Mouse (Mus musculus) liver, postnatal 0 days (tissue): ENCODE data around the gene Atp1a1. TPM values are rescaled to one million over a fixed set of nuclear protein-coding genes. Genes with fewer than 3 reads are reported as not detected.
A peak's percentile ranks its signal among the peaks of the same experiment; 100 is the strongest.

Experiments
- ATAC-seq: fragments of 200-750 bp; cut with Nextera tagmentation; 2 replicates; pipeline ENCODE4 v1.8.0; 2017; ENCODE audit warnings: mild to moderate bottlenecking, moderate library complexity
- DNase-seq: peaks from one replicate; pipeline ENCODE4 v3.0.0-alpha.2; 2016
- H3K27ac ChIP-seq: fragments of 300-500 bp; sonication (generic); 2 replicates; pipeline ENCODE4 v1.5.1; 2014; ENCODE audit warnings: antibody characterized with exemption, moderate library complexity, mild to moderate bottlenecking, low read depth
- H3K27me3 ChIP-seq: fragments of 300-500 bp; sonication (generic); 2 replicates; pipeline ENCODE4 v1.6.1; 2014; ENCODE audit warnings: low read length, control low read depth, mixed read lengths; ENCODE audit not compliant: insufficient read depth
- H3K36me3 ChIP-seq: fragments of 300-500 bp; sonication (generic); replicated peaks from 2 replicates; pipeline ENCODE4 v1.6.1; 2014; ENCODE audit warnings: mild to moderate bottlenecking, control low read depth, low read length, moderate library complexity, mixed read lengths; ENCODE audit not compliant: insufficient read depth
- H3K4me1 ChIP-seq: fragments of 300-500 bp; sonication (generic); 2 replicates; pipeline ENCODE4 v1.6.1; 2014; ENCODE audit warnings: antibody characterized with exemption, mild to moderate bottlenecking, control low read depth; ENCODE audit not compliant: insufficient read depth
- H3K4me2 ChIP-seq: fragments of 300-500 bp; sonication (generic); 2 replicates; pipeline ENCODE4 v1.6.1; 2014; ENCODE audit warnings: low read depth, mild to moderate bottlenecking, low read length, moderate library complexity, mixed read lengths
- H3K4me3 ChIP-seq: fragments of 300-500 bp; sonication (generic); 2 replicates; pipeline ENCODE4 v1.5.1; 2014; ENCODE audit warnings: low read depth, low read length
- H3K9ac ChIP-seq: fragments of 300-500 bp; sonication (generic); replicated peaks from 2 replicates; pipeline ENCODE4 v1.6.1; 2014; ENCODE audit warnings: mild to moderate bottlenecking, moderate library complexity
- H3K9me3 ChIP-seq: fragments of 300-500 bp; sonication (generic); 2 replicates; pipeline ENCODE4 v1.6.1; 2016; ENCODE audit warnings: mild to moderate bottlenecking, control low read depth, low read length, mixed read lengths
- CTCF ChIP-seq: sonication (generic); IDR thresholded peaks from 2 replicates; pipeline ENCODE4 v1.5.1; 2016; ENCODE audit warnings: antibody characterized with exemption, low read depth
- EP300 ChIP-seq: IDR thresholded peaks from 2 replicates; pipeline ENCODE4 v1.6.1; 2016; ENCODE audit warnings: antibody characterized with exemption, low read depth, mild to moderate bottlenecking
- WGBS: fragments of 180-500 bp; shearing (Covaris S2); extraction: QIAGEN DNeasy Blood & Tissue Kit; methylation state at CpG from one replicate; pipeline ENCODE4 v1.1.7; 2014; ENCODE audit not compliant: insufficient replicate concordance; 5-methylcytosine and 5-hydroxymethylcytosine counted together
- polyA plus RNA-seq: library from polyadenylated mRNA; unstranded; fragments of >200 nt; fragmentation: Nextera tagmentation; extraction: Ambion mirVana; gene quantifications from 2 replicates; pipeline ENCODE4 v1.2.1, GENCODE M21; 2015

Gene Atp1a1
- polyA plus RNA-seq, 1 experiment from 2014 or later: 39.3 TPM

DNA sequence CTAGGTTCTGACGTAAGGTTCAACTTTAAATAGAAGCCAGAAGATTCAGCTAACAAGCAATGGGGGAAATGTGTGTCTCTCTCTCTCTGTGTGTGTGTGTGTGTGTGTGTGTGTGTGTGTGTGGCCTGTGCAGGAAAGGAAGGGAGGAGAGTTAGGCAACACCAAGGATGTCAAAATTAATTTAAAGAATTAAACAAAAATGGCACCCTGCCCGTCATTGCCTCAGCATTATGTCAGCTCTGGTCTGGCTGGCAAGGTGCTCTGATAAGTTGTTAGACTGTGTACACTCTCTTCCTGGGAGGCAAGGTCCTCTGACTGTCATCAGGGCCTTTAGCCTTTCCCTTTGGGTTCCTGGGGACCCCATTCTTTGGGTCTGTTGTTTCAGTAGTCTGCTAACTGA lies 47.8 kb downstream of the Atp1a1 start:
- no peak overlapping the region for H3K9ac ChIP-seq
- no peak for ATAC-seq

DNA sequence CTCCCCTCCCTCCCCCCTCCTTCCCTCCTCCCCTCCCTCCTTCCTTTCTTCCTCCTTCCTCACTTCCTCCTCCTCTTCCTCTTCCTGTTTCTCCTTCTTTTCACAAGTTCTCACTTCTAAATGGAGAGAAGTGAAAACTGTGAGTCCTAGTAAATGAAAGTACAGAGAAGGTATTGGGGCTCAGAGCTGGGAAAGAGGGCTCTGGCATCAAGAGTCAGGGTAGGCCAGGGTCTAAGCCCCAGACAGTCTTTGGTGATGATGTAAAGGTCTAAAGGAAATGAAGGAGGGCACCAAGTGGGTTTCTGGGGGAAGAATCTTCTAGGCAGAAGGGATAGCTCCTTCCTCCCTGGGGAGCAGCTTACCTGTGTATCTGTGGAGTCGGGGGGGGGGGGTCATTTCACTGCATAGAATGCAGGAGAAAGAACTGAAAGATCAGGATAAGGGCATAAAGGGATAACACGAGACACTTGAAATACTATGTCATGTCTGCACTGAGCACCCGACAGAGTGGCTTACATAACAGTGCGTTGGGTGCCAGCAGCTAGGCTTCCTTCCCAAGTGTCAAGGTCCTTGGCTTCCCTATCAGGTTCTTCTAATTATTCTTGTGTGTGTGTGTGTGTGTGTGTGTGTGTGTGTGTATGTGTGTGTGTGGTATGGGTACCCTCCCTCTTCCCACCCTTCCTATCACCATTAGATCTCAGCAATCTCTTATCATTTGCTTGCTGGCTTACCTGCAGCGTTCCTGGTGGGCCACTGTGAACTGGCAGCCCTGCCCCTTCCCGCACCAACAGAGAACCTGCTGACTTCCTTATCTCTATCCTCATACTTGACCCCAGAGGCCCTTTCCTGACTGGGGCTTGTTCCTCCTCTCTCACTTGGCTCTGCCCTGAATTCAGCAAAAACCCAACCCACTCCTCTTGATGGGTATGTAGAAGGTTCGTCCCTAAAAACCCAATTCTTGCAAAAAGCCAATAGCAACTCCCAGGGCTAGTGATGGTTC lies 51.6 kb downstream of the Atp1a1 start:
- Histone ChIP-seq H3K4me2 (peak overlapping the region; percentile 35), H3K9ac (no peak overlapping the region)
- no peak for TF ChIP-seq EP300
- TF ChIP-seq CTCF: no peak

More for the DNA sequence above, 47.8 kb downstream of the Atp1a1 start:
- Histone ChIP-seq H3K36me3 (no peaks in the 10 kb centered on the region), H3K27me3 (no peaks in the 10 kb centered on the region), H3K4me3 (no peak overlapping the region), H3K4me2 (no peak overlapping the region), H3K27ac (no peak overlapping the region), H3K9me3 (no peaks in the 10 kb centered on the region), H3K4me1 (peaks cover 20% of the 10 kb centered on the region)
- TF ChIP-seq EP300: no peak
- TF ChIP-seq CTCF: no peak
- WGBS: 74% methylated on average over 2 of the region's 2 CpGs
- DNase-seq: no peak

DNA sequence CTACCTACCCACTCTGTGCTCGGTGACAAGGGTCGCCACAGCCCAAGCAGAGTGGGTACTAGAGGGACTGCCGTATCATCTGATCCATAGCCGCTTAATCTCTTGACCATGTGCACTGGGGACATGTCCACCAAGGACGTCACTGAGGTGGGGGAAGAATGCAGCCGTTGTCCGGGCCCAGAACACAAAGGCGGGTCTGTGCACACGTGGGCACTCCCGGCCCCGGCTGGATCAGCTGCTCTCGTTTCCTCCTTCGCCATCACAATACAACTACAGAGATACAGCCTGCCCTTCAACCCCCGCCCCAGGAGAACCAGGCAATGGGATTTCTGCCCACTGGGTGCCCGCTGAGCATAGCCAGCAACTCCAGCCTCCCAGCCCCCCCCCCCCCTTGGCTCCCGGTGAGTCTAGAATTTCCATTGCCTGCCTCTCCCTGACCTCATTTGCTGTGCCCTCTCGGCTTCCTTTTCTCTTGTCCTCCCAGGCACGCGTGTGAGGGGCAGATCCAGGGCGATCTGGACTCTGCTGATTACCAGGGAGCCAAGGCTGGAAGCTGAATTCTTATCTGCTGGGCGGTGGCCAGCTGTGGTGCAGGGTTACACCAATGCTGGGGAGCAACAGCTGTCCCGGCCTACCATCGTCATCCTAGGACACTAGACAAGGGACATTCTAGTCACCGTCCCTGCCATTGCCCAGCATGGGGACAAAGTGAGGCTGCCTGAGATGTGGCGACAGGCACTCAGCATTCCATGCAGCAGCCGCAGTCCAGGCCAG lies 52.8 kb downstream of the Atp1a1 start:
- DNase-seq (peak; percentile 85), ATAC-seq (peak; percentile 99)
- Histone ChIP-seq H3K9me3 (no peaks in the 10 kb centered on the region), H3K4me2 (peak overlapping the region; percentile 72), H3K4me1 (peaks cover 26% of the 10 kb centered on the region), H3K9ac (peak overlapping the region; percentile 71), H3K27me3 (no peaks in the 10 kb centered on the region), H3K27ac (peak overlapping the region; percentile 93), H3K36me3 (no peaks in the 10 kb centered on the region), H3K4me3 (peak overlapping the region; percentile 48)
- TF ChIP-seq CTCF (no peak), EP300 (peak; percentile 95)
- WGBS: 58% methylated on average over 24 of the region's 26 CpGs

More for the DNA sequence above, 51.6 kb downstream of the Atp1a1 start:
- Histone ChIP-seq H3K9me3 (no peaks in the 10 kb centered on the region), H3K4me3 (no peak overlapping the region), H3K27me3 (no peaks in the 10 kb centered on the region), H3K36me3 (no peaks in the 10 kb centered on the region), H3K27ac (peak overlapping the region; percentile 76), H3K4me1 (peaks cover 26% of the 10 kb centered on the region)
- ATAC-seq: no peak
- DNase-seq: no peak
- WGBS: 32% methylated on average over 7 of the region's 7 CpGs

DNA sequence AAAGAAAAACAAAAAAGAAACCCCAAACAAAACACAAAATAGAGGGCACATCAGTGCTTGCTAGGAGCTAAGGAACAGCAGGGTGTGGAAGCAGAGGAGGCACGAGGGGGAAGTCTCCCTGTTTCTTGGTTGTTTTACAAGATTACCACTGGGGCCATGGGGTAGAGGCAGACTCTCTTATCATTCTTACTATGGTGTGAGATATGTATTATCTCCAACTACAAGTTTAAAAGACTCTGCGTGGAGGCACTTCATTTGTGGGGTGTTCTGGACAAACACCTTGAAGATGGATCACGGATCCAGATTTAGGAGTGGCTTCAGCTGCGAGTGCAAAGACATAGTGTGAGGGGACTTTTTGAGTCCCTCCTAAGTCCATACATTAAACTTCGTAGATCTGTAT lies 54.7 kb downstream of the Atp1a1 start:
- ATAC-seq (no peak), DNase-seq (no peak)
- Histone ChIP-seq H3K36me3 (no peaks in the 10 kb centered on the region), H3K27me3 (no peaks in the 10 kb centered on the region), H3K4me1 (peaks cover 26% of the 10 kb centered on the region), H3K9ac (no peak overlapping the region), H3K27ac (0 out of 2 replicates have a peak overlapping the region, but pooled peaks have one; percentile 18), H3K9me3 (no peaks in the 10 kb centered on the region), H3K4me3 (no peak overlapping the region), H3K4me2 (peak overlapping the region; percentile 72)
- 61% methylated on average over 5 of the region's 5 CpGs for WGBS
- TF ChIP-seq CTCF (no peak), EP300 (peak; percentile 51; the same call in 1 of the 2 replicates)

DNA sequence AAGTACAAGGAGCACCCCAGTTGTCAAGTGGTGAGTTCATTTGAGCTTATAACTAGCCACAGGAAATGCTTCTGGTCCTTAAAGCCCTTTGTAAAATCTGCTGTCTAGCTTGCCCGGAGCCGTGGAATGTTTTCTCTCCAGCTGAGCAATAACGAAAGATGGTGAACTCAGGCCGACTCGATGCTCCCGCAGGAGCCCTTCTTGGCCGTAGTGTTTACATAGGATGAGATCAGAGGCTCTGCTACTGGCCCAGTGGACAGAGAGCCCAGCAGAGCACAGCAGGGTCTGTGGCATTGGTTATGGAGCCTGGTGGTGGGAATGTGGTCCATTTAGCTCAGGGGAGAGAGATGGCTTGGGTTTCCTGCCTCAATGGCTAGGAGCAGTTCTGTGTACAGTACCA lies 60.4 kb downstream of the Atp1a1 start:
- H3K4me2 ChIP-seq: 0 out of 2 replicates have a peak overlapping the region, but pooled peaks have one; percentile 18
- no peak for TF ChIP-seq EP300
- TF ChIP-seq CTCF: no peak
- H3K36me3 ChIP-seq: no peaks in the 10 kb centered on the region
- ATAC-seq: peak; percentile 44; the same call in 1 of the 2 replicates
- no peaks in the 10 kb centered on the region for H3K27me3 ChIP-seq
- DNase-seq: no peak
- no peak overlapping the region for H3K4me3 ChIP-seq
- no peaks in the 10 kb centered on the region for H3K4me1 ChIP-seq
- H3K9ac ChIP-seq: no peak overlapping the region
- H3K9me3 ChIP-seq: no peaks in the 10 kb centered on the region
- 47% methylated on average over 7 of the region's 7 CpGs for WGBS
- H3K27ac ChIP-seq: no peak overlapping the region

DNA sequence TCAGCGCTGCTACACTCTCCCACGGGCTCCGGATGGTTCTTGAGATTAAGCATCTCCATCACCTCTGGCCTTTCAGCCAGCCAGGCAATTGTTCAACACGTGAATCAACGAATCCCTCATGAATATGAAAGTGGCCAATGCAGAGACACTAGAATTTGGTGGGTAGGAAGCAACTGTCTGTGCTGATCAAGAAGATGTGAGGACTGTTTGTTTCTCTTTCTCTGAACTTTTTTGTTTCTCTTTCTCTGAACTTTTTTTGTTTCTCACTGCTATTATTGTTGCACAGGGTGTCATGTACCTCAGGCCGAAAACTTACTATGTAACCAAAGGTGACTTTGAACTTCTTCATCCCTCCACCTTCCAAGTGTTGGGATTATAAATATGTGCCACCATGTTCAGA lies 62.9 kb downstream of the Atp1a1 start:
- H3K27ac ChIP-seq: no peak overlapping the region
- no peak overlapping the region for H3K4me2 ChIP-seq
- no peak for DNase-seq
- H3K4me1 ChIP-seq: no peaks in the 10 kb centered on the region
- H3K4me3 ChIP-seq: no peak overlapping the region
- no peaks in the 10 kb centered on the region for H3K27me3 ChIP-seq
- ATAC-seq: no peak
- H3K9me3 ChIP-seq: no peaks in the 10 kb centered on the region
- no peak overlapping the region for H3K9ac ChIP-seq
- WGBS: 75% methylated on average over 6 of the region's 6 CpGs
- TF ChIP-seq EP300: no peak
- TF ChIP-seq CTCF: no peak
- H3K36me3 ChIP-seq: no peaks in the 10 kb centered on the region
